Mouse (Mus musculus): ENCODE results near the gene Gm17455. TPM values are rescaled to one million over a fixed set of nuclear protein-coding genes. Genes with fewer than 3 reads are reported as not detected.

The Gm17455 gene
- total and polyA plus RNA-seq, 2 experiments from 2014 or later: 0.93 to 12.5 TPM

DNA sequence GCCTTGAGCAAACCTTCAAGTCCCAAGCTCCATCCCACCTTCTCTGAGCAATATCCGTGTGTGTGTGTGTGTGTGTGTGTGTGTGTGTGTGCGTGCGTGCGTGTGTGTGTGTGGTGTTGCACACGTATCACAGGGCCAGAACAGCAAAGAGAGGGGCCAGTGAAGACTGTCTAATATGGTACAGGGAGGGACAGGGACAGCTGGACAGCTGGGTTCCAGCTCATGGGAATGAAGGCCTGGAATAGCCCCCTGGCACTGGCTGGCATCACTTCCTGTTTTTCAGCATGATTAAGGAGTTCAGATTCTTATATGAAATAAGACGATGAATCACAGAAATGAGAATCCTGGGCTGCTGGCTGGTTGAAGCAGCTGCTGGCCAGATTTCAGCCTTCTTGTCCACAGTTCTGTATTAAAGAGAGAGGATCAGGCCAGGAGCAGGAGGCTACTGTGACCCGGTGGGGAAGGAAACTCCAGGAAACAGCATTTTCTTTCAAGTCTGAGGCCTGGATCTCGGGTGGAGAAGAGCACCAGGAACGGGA is 20.0 kb upstream of the Gm17455 start:
- Histone ChIP-seq H3K4me1 (ENCODE audit: insufficient read depth, low read length) (no peaks in the 10 kb centered on the region), H3K9ac (replicated peaks; ENCODE audit: low read length, poor library complexity, severe bottlenecking) (no peak overlapping the region), H3K27ac (ENCODE audit: low read depth, low read length) (no peak overlapping the region), H3K9me3 (ENCODE audit: low read length) (no peaks in the 10 kb centered on the region), H3K36me3 (ENCODE audit: insufficient read depth, low read length) (no peaks in the 10 kb centered on the region), H3K4me2 (ENCODE audit: low read depth, low read length, poor library complexity, severe bottlenecking) (no peak overlapping the region), H3K4me3 (ENCODE audit: low read depth, low read length) (no peak overlapping the region), H3K27me3 (ENCODE audit: insufficient read depth, low read length) (no peaks in the 10 kb centered on the region)
- ATAC-seq (ENCODE audit: low FRiP score) (no peak), DNase-seq (ENCODE audit: low spot score) (no peak)
- WGBS: 73% methylated on average over 9 of the region's 9 CpGs
- TF ChIP-seq CTCF (IDR thresholded peaks at IDR 0.05): no peak

- no peak for ATAC-seq (ENCODE audit: low FRiP score)
- Histone ChIP-seq H3K4me1 (ENCODE audit: insufficient read depth, low read length) (no peaks in the 10 kb centered on the region), H3K36me3 (ENCODE audit: insufficient read depth, low read length) (no peaks in the 10 kb centered on the region), H3K4me2 (ENCODE audit: low read depth, low read length, poor library complexity, severe bottlenecking) (no peak overlapping the region), H3K27ac (ENCODE audit: low read depth, low read length) (no peak overlapping the region), H3K27me3 (ENCODE audit: insufficient read depth, low read length) (0 out of 2 replicates have a peak, but pooled peaks cover 3% of the 10 kb centered on the region), H3K9ac (replicated peaks; ENCODE audit: low read length, poor library complexity, severe bottlenecking) (no peak overlapping the region), H3K9me3 (ENCODE audit: low read length) (no peaks in the 10 kb centered on the region), H3K4me3 (ENCODE audit: low read depth, low read length) (no peak overlapping the region)
- 70% methylated on average over 3 of the region's 3 CpGs for WGBS
- no peak for DNase-seq (ENCODE audit: low spot score)
- no peak for TF ChIP-seq CTCF (IDR thresholded peaks at IDR 0.05)
Measured at GRCm38 (mm10) chr10:60380229-60380628, 19.3 kb upstream of the Gm17455 start.

DNA sequence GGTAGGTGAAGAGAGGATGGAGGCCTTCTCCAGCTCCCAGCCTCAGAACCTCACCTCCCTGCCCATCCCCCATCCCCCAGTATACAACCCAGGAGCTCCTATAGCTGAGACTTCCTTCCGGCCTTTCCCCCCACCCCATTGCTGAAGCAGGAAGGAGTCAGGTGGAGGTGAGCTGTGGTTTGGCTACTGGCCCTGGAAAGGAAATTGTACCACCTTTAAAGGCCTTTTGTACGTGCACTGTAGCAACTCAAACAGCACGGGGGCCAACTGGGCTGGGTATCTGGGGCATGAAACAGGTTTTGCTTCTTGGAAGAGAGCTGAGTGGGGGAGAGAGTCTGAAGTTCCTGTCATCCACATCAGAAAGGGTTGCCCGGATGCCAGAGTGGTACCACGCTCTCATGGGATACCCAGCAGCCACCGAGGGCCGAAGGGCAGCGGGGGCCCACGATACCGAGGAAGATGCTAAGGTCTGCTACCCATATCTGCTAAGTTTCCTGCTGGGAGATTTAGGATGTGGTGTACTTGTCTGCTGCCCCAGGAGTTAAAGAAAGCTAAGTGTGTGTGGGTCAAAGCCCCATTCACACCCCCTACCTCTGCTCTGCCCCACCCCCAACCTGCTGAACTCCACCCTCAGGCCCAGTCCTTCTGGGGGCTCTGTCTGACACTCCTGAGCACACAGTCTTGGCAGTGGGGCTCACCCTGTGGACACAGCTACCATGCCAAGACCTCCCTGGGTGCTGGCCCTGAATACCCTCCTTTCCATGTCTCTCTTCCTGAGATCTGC is 18.2 kb upstream of the Gm17455 start:
- DNase-seq (ENCODE audit: low spot score): no peak
- ATAC-seq (ENCODE audit: low FRiP score): no peak
- 0 out of 2 replicates have a peak, but pooled peaks cover 4% of the 10 kb centered on the region for H3K27me3 ChIP-seq (ENCODE audit: insufficient read depth, low read length)

DNA sequence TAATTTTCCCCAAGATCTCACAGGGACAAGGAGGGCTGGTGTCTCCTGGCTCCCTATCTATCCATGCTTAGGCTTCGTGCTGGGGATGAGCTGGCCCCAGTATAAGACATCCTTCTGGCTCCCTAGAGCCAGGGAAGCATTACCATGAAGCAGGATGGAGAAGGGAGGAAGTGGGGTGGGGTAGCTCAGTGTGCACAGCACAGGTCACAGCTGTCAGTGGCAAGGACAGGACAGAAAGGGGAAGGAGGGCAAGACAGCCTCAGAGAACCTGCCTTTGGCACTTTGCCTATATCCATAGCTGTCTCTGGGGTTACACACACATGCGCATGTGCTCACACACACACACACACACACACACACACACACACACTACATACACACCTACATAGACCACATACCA is 11.2 kb upstream of the Gm17455 start:
- no peaks in the 10 kb centered on the region for H3K4me1 ChIP-seq (ENCODE audit: insufficient read depth, low read length)
- no peaks in the 10 kb centered on the region for H3K9me3 ChIP-seq (ENCODE audit: low read length)
- TF ChIP-seq CTCF (IDR thresholded peaks at IDR 0.05): no peak
- H3K4me3 ChIP-seq (ENCODE audit: low read depth, low read length): no peak overlapping the region
- no peaks in the 10 kb centered on the region for H3K36me3 ChIP-seq (ENCODE audit: insufficient read depth, low read length)
- H3K27ac ChIP-seq (ENCODE audit: low read depth, low read length): no peak overlapping the region
- no peak overlapping the region for H3K4me2 ChIP-seq (ENCODE audit: low read depth, low read length, poor library complexity, severe bottlenecking)
- H3K27me3 ChIP-seq (ENCODE audit: insufficient read depth, low read length): 0 out of 2 replicates have a peak, but pooled peaks cover 4% of the 10 kb centered on the region
- ATAC-seq (ENCODE audit: low FRiP score) (no peak), DNase-seq (ENCODE audit: low spot score) (no peak)
- H3K9ac ChIP-seq (replicated peaks; ENCODE audit: low read length, poor library complexity, severe bottlenecking): no peak overlapping the region
- WGBS: 78% methylated on average over 2 of the region's 2 CpGs

More for the DNA sequence above, 18.2 kb upstream of the Gm17455 start:
- WGBS: 84% methylated on average over 10 of the region's 10 CpGs
- no peak for TF ChIP-seq CTCF (IDR thresholded peaks at IDR 0.05)
- Histone ChIP-seq H3K9me3 (ENCODE audit: low read length) (no peaks in the 10 kb centered on the region), H3K9ac (replicated peaks; ENCODE audit: low read length, poor library complexity, severe bottlenecking) (0 out of 2 replicates have a peak overlapping the region, but pooled peaks have one; percentile 19), H3K4me2 (ENCODE audit: low read depth, low read length, poor library complexity, severe bottlenecking) (no peak overlapping the region), H3K27ac (ENCODE audit: low read depth, low read length) (no peak overlapping the region), H3K4me3 (ENCODE audit: low read depth, low read length) (no peak overlapping the region), H3K4me1 (ENCODE audit: insufficient read depth, low read length) (no peaks in the 10 kb centered on the region), H3K36me3 (ENCODE audit: insufficient read depth, low read length) (no peaks in the 10 kb centered on the region)

DNA sequence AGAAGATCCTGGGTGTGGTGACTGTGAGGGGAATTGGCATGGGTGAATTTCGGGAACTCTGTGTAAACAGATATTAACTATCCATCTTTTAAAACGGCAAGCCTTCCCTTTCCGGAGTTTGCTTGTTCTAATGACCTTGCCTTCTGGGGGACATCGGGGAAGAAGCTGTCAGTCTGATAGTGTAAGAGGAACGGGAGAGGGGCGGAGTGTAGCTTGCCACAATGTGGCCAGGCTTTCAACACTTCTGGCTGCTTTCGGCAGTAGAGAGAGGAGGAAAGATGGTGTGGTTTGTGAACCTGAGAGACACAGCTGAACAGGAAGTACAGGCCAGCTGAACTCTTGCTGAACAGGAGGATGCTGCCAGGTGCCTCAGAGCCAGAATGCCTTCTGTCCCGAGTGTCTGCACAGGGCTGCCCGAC is 10.1 kb upstream of the Gm17455 start:
- no peak for DNase-seq (ENCODE audit: low spot score)
- Histone ChIP-seq H3K27me3 (ENCODE audit: insufficient read depth, low read length) (0 out of 2 replicates have a peak, but pooled peaks cover 4% of the 10 kb centered on the region), H3K9me3 (ENCODE audit: low read length) (no peaks in the 10 kb centered on the region), H3K36me3 (ENCODE audit: insufficient read depth, low read length) (no peaks in the 10 kb centered on the region), H3K4me3 (ENCODE audit: low read depth, low read length) (no peak overlapping the region), H3K4me2 (ENCODE audit: low read depth, low read length, poor library complexity, severe bottlenecking) (no peak overlapping the region), H3K9ac (replicated peaks; ENCODE audit: low read length, poor library complexity, severe bottlenecking) (no peak overlapping the region), H3K27ac (ENCODE audit: low read depth, low read length) (no peak overlapping the region), H3K4me1 (ENCODE audit: insufficient read depth, low read length) (no peaks in the 10 kb centered on the region)
- WGBS: 64% methylated on average over 9 of the region's 9 CpGs
- no peak for ATAC-seq (ENCODE audit: low FRiP score)
- TF ChIP-seq CTCF (IDR thresholded peaks at IDR 0.05): no peak

Measured in midbrain, postnatal 0 days (tissue).